Mouse (Mus musculus): Measurements from ENCODE around the gene Sash3.

DNA sequence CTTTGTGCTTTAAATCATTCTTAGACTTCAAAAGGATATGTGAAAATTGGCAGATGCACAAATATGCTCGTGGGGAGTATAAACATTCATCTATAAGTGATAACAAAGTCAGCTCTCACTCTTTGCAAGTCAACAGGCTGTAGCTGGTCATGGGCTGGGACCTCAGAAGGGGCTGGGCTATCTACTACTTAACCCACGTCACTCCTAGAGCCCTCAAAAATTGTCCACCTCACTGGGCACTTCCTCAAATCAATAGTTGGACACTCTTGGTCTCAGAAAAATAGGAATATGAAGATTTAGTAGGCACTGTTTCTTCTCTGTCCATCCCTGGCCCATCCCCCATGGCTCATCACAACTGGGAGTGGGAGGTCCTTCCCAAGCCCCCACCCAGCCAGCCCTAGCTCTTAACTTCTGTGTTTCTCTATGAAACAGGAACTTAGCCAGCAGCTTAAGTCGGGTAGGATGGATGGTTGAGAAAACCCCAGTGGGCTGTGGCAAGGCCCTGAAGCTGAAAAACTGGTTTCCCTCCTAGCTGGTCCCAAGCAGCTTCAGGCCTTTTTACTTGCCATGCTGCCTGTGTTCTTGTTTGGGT is 5.9 kb upstream of the Sash3 start:
- TF ChIP-seq MYOD1 (IDR thresholded peaks at IDR 0.05; ENCODE audit: control insufficient read depth, insufficient read length, low read depth) = no peak
- no peak for TF ChIP-seq CTCF (IDR thresholded peaks at IDR 0.05; ENCODE audit: control insufficient read depth, insufficient read depth, insufficient read length)
- TF ChIP-seq MYOG (IDR thresholded peaks at IDR 0.05; ENCODE audit: control insufficient read depth, extremely low read depth, insufficient read length) = no peak
- no peak for TF ChIP-seq MAX (IDR thresholded peaks at IDR 0.05)
- no peak for TF ChIP-seq FOSL1 (IDR thresholded peaks at IDR 0.05; ENCODE audit: insufficient read depth, low read length, poor library complexity, severe bottlenecking)
- TF ChIP-seq USF1 (IDR thresholded peaks at IDR 0.05; ENCODE audit: low read depth) = no peak
- TF ChIP-seq CEBPB (IDR thresholded peaks at IDR 0.05; ENCODE audit: low read depth) = no peak

All from C2C12 (cell line).